Mouse (Mus musculus) right cerebral cortex, postnatal 10 days (tissue): ENCODE results near the gene Gm28047.

Experiments used
- DNase-seq, 2 experiments: peaks; one replicate each; pipeline ENCODE4 v3.0.0; 2021; ENCODE audit warnings: low spot score in 2 of 2

Gm28047 gene

DNA sequence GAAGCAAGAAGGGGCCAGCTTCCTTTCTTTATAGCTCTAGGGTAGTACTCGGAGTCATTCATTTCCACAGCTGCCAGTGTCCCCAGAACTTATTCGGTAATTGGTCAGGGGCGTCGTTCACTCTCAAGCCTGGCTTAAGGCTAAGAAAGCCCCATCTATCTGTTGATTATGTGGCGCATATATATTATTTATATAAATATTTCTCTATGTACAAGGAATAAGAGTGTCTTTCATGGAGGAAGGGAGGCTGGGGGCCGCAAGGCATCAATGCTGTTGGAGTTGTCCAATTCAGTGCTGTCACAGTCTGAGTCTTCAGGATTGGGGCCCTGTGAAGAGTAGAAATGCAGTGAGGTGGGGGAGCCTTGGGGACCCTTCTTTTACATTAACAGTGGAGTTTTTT lies 125.0 kb downstream of the Gm28047 start:
- DNase-seq: no peak

GRCm38 (mm10) chr15:102499370-102499769 lies 125.5 kb downstream of the Gm28047 start:
- DNase-seq: peak in 1 of 2 experiments; percentile 29

GRCm38 (mm10) chr15:102498322-102498721 lies 126.5 kb downstream of the Gm28047 start:
- DNase-seq: no peak

- DNase-seq: no peak
These were observed 137.2 kb downstream of the Gm28047 start for GRCm38 (mm10) chr15:102487664-102488063.

DNA sequence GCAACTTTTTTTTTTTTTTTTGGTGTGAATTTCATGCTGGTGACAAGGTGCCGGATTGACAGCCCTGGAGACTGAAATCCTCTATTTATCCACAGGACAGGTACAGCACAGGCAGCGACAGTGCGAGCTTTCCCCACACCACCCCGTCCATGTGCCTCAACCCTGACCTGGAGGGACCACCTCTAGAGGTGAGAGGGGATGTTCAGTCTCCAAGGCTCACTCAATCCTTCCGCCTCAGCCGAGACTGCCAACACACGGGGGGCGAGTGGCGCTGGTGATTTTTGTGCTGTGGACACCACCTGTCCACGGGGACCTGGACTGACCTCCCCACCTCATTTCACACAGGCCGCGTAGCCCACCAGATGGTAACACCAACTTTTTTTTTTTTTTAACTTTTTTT lies 139.0 kb downstream of the Gm28047 start:
- no peak for DNase-seq

DNA sequence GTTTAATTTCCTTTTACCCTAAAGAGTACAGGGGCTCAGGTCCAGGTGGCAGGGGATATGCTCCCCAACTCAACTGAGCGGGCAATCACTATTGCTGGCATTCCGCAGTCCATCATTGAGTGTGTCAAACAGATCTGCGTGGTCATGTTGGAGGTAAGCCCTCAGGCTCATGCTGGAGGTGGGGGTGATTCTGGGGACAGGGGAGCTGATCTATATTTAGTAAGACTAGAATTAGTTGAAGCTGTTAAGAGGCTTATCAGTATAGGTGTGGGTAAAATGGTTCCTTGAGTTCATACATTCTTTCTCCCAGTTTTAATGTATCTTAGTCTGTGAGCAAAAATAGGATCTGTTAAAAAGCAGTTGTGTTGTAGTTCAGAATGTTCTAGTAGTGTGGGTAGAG lies 141.7 kb downstream of the Gm28047 start:
- no peak for DNase-seq

DNA sequence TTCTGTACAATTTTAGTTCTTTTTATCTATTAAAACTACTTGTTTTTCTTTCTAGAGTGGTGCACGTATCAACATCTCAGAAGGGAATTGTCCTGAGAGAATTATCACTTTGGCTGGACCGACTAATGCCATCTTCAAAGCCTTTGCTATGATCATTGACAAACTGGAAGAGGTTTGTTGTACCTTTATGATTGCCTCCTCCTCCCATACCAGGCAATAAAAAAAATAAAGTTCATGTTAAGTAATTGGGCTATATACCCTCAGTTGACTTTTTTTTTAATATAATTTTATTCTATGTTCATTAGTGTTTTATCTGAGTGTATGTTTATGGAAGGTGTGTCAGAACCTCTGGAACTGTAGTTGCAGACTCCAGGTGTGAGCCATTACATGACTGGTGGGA lies 150.3 kb downstream of the Gm28047 start:
- no peak for DNase-seq
